Mouse (Mus musculus): ENCODE results near the gene Snx18.

DNA sequence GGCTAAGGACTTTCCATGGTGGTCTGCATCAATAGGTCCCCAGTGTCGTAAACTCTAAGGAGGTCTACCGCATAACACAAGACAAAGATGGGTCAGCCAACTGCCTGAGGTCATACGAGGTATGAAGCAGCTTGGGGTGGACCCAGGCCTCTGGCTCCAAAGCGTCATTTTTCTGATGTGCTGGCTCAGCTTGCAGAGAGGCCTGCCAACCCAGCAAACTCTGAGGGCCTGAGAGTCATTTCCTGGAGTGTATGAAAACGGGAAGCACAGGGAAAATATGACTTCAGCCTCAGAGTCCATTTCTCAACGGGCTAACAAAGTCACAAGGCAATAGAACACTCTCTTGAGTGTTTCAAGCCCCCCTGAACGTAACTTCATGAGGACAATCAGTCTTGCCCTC lies 28.9 kb downstream of the Snx18 start:
- TF ChIP-seq ZC3H11A (IDR thresholded peaks at IDR 0.05; ENCODE audit: borderline replicate concordance, low read depth, low read length): no peak
- TF ChIP-seq MAFK (IDR thresholded peaks at IDR 0.05; ENCODE audit: insufficient read depth, low read depth, low read length): no peak
- TF ChIP-seq HCFC1 (IDR thresholded peaks at IDR 0.05; ENCODE audit: borderline replicate concordance, insufficient read depth, low read length): no peak
- TF ChIP-seq CHD2 (IDR thresholded peaks at IDR 0.05; ENCODE audit: low read depth, low read length): no peak

Measured in ES-E14 (cell line).